Mouse (Mus musculus) right cerebral cortex, postnatal 10 days (tissue): ENCODE results near the gene Golga2.
"Not testable (repeated sequence)": the region's sequence is repeated elsewhere in the genome, so short reads cannot be mapped to it uniquely, and the experiment has no call there.

Experiments used
- DNase-seq, 2 experiments: peaks; one replicate each; pipeline ENCODE4 v3.0.0; 2021; ENCODE audit warnings: low spot score in 2 of 2

Golga2 gene

GRCm38 (mm10) chr2:32288371-32288931, 1.3 kb downstream of the Golga2 start:
- peak in 1 of 2 experiments; percentile 69 for DNase-seq

- DNase-seq, result no peak
Measured at GRCm38 (mm10) chr2:32289578-32289977, 2.4 kb downstream of the Golga2 start.

- no peak for DNase-seq
Measured at GRCm38 (mm10) chr2:32294348-32294747, 7.2 kb downstream of the Golga2 start.

GRCm38 (mm10) chr2:32295285-32295684, 8.1 kb downstream of the Golga2 start:
- DNase-seq, result no peak

- not testable (repeated sequence) for DNase-seq
Measured at GRCm38 (mm10) chr2:32295842-32296241, 8.7 kb downstream of the Golga2 start.

DNA sequence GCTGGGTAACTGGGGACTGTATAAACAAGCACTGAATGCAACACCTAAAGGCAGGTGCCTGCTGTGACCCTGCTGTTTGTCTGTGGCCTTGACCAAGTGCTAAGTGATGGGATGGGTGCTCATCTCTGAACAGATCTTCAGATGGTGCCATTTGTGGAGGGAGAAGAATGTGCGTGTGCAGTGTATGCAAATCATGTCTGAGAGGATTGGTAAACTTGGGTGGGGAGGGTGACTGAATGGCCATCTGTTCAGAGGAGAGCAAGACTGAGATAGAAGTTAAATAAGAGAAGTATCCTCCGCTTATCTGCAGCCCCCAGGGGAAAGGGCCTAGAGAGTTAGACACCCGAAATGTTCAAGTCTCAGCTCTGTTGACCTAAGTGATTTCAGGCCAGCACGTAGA, 12.3 kb downstream of the Golga2 start:
- peak in 1 of 2 experiments; percentile 30 for DNase-seq

- no peak for DNase-seq
Measured at GRCm38 (mm10) chr2:32302952-32303351, 15.8 kb downstream of the Golga2 start.

- DNase-seq, result peak; percentile 59 to 69
Measured at GRCm38 (mm10) chr2:32304145-32304832, 17.1 kb downstream of the Golga2 start.

DNA sequence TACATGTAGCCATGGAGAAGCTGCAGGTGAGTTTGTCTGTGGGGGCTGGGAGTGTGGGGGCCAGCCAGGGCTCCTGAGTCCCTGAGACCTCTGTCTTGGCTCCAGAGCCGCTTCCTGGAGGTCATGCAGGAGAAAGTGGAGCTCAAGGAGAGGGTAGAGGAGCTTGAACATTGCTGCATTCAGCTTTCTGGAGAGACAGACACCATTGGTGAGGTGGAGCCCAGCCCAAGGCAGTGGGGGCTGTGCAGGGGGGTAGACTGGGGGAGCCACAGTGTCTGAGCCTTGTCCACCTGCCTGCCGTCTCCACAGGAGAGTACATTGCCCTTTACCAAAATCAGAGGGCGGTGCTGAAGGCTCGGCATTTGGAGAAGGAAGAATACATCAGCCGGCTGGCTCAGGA, 18.5 kb downstream of the Golga2 start:
- DNase-seq, result no peak

- DNase-seq, result peak; percentile 21 to 36
Measured at GRCm38 (mm10) chr2:32306176-32306575, 19.0 kb downstream of the Golga2 start.

DNA sequence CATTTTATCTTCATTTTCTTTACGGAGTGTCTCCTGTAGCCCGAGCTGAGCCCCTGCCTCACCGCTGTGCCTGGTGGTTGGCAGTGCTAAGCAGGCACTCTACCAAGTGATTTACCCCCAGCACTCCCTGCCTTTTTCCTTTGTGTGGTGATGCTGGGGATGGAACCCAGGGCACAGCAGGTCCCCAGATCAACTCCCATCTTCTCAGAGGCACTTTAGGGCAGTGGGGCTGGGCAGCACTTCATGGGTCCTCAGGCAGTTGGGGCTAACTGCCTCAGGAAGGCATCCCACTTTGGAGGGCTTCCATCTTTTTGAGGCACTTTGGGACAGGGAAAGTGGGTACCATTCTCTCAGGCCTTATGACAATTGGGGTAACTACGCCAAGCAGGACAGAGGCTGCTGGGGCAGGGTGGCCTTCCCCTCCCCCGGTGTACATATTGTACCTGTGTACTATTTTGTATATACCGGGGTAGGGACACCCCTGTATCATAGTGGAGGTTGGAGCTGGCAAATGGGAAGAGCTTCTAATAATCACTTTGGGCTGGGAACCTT, 20.1 kb downstream of the Golga2 start:
- DNase-seq, result peak in 1 of 2 experiments; percentile 36

DNA sequence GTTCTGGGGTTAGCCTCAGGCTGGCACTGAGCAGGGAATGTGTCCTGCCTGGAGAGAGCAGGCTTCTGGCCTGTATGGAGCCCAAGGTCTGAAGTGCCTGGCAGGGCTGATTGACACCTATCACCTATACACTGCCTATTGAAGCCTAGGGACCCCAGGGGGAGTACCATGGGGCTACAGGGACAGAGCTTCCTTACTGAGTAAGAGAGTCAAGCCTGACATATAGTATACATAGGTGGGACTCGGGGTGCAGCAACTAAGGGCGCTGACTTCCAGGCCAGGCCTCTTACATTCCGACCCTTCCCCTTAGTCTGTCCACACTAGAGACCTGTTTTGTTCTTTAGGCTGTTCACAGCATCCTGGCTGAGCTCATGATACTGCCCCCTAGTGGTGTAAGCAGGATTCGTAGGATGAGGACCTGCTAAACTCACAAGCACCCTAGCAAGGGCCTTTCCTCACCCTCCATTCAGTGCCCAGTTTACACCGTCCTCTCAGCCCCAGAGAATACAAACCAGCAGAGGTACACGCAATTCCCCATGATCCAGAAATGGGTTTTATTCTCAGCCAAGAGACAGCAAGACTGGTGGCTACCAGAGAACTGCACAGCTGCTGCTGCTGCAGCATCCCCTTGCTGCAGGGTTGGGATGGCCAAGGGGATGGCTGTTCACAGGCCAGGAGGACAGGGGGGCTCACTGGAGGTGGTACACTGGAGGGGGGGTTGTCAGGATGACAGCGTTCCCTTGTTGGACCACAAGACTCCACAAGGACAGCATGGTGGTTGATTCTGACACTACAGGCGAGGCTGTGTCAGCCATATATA, 21.0 kb downstream of the Golga2 start:
- peak; percentile 76 for DNase-seq

DNA sequence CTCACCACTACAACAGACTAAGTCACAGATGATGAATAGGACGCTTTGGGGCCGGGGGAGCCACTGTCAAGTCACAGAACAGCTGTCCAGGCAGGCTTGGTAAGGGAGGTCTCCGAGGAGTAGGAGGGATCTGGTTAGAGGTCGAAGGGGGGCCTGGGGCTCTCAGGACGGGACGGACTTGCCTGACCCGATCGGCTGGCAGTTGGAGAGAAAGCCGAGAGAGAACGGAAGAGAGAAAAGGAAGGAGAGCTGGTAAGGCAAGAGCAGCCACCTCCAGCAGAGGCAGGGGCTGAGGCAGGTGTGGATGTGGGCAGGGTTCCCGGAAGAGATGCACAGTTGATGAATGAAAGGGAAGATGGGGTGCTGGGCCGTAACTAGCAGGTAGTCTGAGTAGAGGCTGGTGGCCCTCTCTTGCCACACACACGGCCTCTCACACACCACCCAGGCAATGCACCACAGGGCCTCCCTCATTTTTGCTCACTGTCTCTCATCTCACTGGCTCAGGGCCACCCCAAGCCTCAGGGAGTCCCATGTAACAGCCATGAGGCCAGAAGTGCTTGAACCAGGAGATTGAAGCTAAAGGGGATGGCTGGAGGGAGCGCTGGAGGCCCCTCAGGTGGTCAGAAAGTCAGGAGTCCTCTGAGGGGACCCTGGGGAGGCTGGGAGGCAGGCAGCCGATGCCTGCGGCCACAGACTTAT, 21.8 kb downstream of the Golga2 start:
- peak; percentile 22 to 45 for DNase-seq

DNA sequence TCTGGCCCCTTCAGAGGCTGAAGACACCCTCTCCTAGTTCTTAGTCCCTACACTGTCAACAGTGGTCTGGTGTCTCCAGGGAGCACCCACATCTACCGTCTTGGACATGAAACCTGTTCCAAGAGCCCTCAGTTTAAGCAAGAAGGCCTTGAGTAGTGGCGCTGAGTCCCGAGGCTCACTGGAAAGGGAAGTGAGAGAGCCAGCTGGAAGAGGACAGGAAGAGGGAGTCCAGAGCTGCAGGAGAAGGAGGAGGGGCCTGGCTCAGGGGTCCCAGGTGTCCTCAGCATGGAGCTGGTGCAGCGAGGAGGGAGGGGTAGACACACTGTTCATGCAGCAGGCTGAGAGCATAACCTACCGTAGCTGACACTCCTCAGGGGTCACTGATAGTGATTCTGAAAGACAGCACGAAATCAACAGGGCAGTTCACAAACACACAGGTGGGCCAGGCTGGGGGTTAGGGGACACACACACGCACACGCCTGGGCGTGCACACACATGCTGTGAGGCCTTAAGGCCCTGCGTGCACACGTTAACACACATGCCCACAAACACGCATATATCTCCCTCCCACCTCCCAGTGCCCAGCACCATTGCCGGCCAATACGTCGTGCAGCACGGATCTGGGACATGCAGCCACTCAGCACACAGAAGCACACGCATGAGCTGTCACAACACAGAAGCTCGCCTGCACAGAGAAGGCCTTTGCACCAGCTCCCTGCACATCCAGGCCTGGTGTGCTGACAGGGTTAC, 23.1 kb downstream of the Golga2 start:
- DNase-seq, result peak in 1 of 2 experiments; percentile 39

DNA sequence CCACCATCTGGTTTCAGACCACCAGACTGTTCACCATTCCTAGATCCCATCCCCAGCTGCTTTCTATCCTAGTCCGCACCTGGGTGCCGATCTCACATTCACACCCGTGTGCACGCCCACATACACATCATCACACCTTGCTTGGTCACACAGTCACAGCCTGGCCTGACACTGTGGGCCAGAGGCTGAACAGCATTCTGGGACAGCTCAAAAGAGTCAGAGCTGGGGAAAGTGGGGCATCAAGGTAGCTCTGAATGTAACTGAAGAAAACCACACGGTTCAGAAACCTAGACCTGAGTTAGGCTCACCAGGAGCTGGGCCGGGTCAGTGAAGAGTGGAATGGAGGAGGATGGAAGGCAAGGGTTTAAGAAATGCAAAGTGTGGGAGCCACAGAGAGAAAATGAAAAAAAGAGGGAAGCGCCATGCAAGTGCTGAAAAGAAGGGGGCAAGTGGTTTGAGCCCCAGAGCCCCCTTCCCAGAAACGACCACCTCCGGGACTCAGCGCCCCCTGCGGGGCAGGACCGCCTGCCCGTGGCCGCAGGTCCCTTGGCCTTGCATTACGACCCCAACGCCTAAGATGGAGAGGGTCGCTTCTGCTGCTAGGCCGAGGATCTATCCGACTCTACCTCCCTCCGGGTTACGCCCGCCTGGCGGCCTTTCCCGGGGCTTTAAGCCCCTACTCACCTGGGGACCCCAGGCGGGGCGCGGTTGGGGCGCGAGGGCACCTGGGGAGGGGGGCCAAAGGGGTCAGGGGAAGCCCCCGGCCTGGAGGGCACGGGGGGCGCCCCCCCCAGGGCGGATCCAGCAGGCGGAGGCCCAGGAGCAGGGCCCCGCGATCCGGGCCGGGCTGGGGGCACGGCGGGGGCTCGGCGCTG, 24.5 kb downstream of the Golga2 start:
- DNase-seq, result peak in 1 of 2 experiments; percentile 38

DNA sequence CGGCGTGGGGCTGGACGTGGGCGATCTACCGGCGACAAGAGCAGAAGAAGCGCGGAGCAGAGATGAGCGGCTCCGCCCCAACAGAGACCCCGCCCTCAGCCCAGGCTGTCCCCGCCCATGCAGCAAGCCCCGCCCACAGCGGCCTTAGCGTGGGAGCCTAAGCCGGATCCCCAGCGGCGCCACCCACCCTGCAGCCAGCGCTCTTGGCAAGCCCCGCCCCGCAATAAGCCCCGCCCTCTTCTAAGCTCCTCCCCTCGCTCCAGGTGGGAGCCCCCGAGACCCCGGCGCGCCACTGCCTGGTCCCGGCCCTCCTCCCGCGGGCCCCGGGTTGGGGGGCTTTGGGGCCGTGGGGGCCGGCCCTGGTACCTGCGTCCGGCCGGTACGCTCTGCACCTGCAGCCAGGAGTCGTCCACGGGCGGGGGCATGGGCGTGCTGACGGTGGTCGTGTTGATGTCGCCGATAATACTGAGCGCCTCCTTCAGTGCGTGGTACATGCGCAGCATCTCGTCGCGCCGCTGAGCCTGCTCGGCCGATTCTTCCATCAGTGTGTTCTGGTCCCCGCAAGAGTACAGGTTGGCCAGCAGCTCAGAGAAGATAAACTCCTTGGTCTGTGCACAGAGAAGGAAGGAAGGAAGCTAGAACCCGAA, 25.3 kb downstream of the Golga2 start:
- peak; percentile 76 to 84 for DNase-seq

GRCm38 (mm10) chr2:32314831-32315230, 27.6 kb downstream of the Golga2 start:
- peak in 1 of 2 experiments; percentile 39 for DNase-seq

- peak in 1 of 2 experiments; percentile 35 for DNase-seq
Measured at GRCm38 (mm10) chr2:32315751-32316150, 28.6 kb downstream of the Golga2 start.

DNA sequence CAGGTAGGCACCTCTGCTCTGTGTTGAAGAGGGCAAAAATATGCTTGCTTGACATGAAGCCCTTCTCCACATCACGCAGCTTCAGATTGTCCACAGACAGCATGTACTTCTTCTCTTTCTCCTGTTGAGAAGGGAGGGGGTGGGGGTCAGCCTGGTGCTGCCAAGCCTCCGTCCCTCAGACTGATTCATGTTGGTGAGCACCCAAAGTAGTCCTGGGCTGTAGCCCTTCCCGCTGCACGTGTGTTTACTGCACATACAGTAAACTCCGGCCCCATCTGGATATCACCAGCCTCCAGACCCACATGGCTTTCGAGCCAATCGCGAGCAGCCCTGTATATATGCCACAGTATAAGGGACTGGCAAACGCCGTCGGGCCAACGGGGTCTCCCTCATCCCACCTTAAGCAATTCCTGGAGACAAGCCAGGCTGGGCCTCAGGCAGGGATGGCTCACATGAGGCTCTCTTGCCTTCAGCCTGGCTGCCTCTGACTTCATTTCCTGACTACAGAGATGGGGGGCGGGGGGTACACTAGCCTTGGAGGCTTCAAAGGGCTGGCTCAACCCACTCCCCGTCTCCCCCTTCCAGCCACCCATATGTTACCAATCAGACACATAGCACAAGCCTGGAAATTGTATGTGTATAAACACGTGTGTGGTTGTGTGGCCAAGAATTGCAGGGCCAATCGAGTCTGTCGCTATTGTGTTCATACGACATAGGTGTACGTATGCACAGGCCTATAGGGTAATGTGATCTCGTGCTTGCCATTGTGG, 29.9 kb downstream of the Golga2 start:
- peak; percentile 39 to 43 for DNase-seq
